Mouse (Mus musculus): ENCODE measurements around the gene Wasf3.

Gene Wasf3

DNA sequence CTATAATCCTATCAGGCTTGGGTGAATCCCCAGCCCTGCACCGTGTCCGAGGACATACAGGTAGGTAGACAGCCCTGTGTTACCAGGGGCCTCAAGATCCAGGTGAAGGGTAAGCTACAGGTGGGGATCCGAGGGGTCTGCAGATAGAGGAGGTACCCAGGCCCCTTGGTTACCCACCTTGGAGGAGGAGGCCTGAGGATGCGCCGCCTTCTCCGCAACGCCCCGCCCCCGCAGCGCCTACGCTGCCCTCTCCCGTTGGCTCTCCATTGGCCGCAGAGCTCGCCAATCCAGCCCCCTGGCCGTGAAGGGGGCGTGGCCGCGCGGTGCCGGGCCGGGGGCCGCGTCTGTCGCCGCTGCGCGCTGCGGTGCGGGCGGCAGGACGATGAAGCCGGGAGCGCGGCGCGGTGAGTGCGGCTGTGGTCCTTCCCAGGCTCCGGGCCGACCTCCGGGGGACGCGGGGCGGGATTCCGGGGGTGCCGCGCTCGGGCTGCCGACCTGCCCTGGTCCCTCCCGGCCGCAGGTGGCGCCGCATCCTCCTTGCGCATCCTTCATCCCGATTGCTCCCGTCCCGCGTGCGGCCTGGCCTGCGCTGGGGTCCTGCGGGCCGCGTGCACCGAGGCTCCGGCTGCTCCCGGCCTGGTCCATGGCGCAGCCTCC is at the start of gene Wasf3:
Gene Wasf3 (plus strand): TSS at position 51 of the 657 bp plus-strand sequence.
- peak; percentile 85 for DNase-seq (ENCODE audit: low read depth, low spot score)

- no peak for DNase-seq (ENCODE audit: low read depth, low spot score)
These were observed 46.7 kb upstream of the Wasf3 start for GRCm38 (mm10) chr5:146338064-146338463.

GRCm38 (mm10) chr5:146340037-146340436 is 44.7 kb upstream of the Wasf3 start:
- no peak for DNase-seq (ENCODE audit: low read depth, low spot score)

GRCm38 (mm10) chr5:146344911-146345686 is 39.7 kb upstream of the Wasf3 start:
- no peak for DNase-seq (ENCODE audit: low read depth, low spot score)

- DNase-seq (ENCODE audit: low read depth, low spot score) = no peak
These were observed 37.7 kb upstream of the Wasf3 start for GRCm38 (mm10) chr5:146347081-146347480.

GRCm38 (mm10) chr5:146349183-146349582 is 35.6 kb upstream of the Wasf3 start:
- no peak for DNase-seq (ENCODE audit: low read depth, low spot score)

DNA sequence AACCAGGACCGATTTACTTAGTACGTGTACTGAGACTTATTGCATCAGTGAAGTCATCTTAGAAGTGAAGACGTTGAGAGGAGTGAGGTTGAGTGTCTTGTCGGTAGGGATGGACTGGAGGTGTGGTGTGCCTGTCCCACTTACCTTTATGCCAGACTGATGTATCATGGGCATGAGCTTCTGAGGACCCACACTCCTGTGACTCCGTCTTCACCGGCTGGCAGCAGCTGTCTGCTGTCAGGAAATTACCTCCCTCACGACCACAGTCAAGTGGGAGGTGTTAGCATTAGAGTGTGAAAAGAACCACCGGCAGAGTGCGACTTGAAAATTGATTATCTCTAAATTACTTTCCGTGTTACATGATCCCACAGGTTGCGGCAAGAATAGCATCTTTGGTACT is 34.0 kb upstream of the Wasf3 start:
- DNase-seq (ENCODE audit: low read depth, low spot score) = no peak

GRCm38 (mm10) chr5:146352006-146352405 is 32.8 kb upstream of the Wasf3 start:
- DNase-seq (ENCODE audit: low read depth, low spot score) = no peak

DNA sequence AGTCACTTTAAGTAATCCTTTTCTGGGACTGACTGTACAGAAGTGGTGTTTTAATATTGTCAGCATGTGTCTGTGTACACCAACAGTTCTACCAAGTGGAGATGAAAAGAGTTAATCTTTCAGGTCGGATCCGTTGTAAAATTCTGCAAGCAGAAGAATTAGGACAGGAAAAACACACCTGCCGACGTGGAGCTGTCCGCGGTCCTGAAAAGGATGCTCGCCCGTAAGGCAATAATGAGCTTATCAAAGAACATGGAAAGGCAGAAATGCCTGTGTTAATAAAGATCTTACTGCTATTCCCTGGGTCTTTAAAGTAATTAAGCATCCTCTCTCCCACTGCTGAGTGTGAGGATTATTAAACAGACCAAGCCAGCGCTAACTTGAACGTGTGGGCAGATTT is 24.4 kb upstream of the Wasf3 start:
- DNase-seq (ENCODE audit: low read depth, low spot score) = no peak

- no peak for DNase-seq (ENCODE audit: low read depth, low spot score)
These were observed 22.1 kb upstream of the Wasf3 start for GRCm38 (mm10) chr5:146362711-146363110.

DNA sequence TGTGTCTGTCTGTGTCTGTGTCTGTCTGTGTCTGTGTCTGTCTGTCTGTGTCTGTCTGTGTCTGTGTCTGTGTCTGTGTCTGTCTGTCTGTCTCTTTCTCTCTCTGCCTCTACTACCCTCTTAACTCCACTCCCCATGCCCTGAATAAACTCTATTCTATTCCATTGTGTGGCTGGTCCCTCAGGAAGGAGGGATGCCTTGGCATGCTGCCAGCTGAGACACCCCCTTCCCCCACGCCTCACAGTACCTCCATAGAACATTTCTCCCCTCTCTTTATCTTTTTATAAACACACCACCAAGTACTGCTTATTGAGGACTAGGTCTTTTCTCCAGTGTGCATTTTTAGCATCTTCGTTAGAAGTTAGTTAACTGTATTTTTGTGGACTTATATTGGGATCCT is 16.4 kb upstream of the Wasf3 start:
- no peak for DNase-seq (ENCODE audit: low read depth, low spot score)

DNA sequence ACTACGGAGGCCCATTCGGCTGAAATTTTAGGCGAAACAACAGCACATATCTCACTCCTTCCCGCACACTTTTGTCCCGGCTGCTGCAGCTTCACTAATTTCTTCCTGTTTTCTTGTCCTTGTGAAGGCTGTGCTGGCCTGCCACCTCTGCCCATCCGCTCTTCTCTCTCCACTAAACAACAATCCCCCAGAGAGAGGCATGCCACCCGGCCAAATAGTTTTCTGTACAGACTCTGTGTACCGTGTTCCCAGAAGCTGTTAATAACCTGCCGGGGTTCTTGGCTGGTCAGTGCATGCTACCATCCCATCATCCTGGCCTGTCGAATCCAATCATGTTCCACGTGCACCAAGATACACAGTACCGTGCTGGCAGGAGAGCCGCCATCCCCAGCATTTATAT is 15.8 kb upstream of the Wasf3 start:
- no peak for DNase-seq (ENCODE audit: low read depth, low spot score)

- DNase-seq (ENCODE audit: low read depth, low spot score) = no peak
These were observed 14.0 kb upstream of the Wasf3 start for GRCm38 (mm10) chr5:146370794-146371193.

- no peak for DNase-seq (ENCODE audit: low read depth, low spot score)
These were observed 11.5 kb upstream of the Wasf3 start for GRCm38 (mm10) chr5:146373238-146373637.

DNA sequence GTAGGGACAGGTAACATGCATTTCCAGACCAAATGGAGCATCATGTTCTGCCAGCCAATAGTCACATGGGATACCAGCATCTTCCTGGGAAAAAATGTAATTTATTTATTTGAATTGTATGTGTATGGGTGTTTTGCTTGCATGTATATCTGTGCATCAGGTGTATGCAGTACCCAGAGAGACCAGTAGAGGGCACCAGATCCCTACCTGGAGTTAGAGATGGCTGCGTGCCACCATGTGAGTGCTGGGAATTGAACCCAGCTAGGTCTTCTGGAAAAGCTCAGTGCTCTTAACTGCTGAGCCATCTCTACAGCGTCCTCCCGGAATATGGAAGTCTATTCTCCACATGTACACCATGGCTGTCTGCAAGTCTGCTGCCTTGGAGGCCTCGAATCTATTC is 8.2 kb upstream of the Wasf3 start:
- no peak for DNase-seq (ENCODE audit: low read depth, low spot score)

DNA sequence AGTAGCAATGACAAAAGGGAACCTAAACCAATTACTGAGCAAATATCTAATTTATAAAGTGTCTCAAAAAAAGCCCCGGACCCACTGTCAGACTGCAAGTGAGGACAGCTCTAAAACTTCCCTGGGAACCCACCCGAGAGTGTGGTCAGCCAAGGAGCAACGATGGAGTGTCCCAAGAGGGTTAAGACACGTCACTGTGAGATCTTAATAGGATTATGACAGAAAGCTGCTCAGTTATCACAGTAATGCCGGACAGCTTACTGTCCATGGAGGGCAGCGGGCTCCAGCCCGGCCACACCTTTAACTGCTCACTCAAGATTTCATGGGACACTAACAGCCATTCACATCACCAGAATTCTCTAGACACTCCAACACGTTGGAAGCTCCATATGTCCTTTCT is 4.7 kb upstream of the Wasf3 start:
- peak; percentile 74 for DNase-seq (ENCODE audit: low read depth, low spot score)

DNA sequence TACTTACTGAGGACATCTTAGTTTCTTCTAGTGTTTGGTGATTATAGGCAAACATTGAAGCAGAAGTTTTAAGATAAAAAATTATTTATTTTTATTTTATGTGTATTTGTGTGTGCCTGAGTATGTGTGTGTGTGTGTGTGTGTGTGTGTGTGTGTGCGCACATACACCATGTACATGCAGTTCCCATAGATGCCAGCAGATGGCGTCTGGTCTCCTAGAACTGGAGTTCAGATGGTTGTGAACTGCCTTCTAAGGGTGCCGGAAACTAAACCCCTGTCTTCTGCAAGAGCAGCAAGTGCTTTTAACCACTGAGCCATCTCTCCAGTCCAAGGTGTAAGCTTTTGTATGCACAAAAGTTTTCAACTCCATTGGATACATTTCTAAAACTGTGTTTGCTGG is 2.5 kb upstream of the Wasf3 start:
- DNase-seq (ENCODE audit: low read depth, low spot score) = no peak

- no peak for DNase-seq (ENCODE audit: low read depth, low spot score)
These were observed 1.4 kb upstream of the Wasf3 start for GRCm38 (mm10) chr5:146383401-146383800.

GRCm38 (mm10) chr5:146385989-146386388 is 1.2 kb downstream of the Wasf3 start:
- no peak for DNase-seq (ENCODE audit: low read depth, low spot score)

DNA sequence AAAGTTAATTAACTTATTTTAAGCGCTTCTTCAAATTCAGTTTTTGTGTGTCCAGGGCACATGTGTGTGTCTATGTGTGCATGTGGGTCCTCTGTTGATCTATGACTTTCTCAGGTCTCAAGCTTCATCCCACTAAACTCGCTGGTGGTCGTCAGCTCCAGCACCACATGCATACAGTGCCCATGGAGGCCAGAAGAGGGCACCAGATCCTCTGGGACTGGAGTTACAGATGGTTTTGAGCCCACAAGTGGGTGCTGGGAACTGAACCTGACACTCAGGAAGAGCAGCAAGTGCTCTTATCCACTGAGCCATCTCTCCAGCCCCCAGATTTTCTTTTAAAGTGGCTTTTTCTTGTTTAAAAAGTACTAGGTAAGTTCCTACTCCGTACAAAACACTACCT is 2.1 kb downstream of the Wasf3 start:
- DNase-seq (ENCODE audit: low read depth, low spot score) = no peak

DNA sequence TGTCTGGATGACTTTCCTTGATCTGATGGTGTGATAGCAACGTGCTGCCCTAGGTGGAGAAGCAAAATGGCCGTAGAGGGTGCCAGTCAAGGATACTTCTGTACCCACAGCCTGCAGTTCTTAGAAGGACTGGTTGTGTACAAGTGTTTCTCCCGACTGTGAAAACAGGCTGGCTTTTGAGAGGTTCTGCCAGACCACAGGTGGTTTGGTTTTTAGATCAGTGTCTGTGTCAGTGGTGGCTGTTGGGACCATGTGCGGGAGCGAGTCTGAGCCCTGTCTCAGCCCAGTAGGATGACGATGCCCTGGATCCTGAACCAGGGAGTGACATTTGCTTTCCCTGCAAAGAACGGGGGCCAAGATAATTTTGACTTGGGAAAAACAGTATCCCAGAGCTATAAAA is 9.8 kb downstream of the Wasf3 start:
- DNase-seq (ENCODE audit: low read depth, low spot score) = no peak

- no peak for DNase-seq (ENCODE audit: low read depth, low spot score)
These were observed 12.5 kb downstream of the Wasf3 start for GRCm38 (mm10) chr5:146397253-146397652.

DNA sequence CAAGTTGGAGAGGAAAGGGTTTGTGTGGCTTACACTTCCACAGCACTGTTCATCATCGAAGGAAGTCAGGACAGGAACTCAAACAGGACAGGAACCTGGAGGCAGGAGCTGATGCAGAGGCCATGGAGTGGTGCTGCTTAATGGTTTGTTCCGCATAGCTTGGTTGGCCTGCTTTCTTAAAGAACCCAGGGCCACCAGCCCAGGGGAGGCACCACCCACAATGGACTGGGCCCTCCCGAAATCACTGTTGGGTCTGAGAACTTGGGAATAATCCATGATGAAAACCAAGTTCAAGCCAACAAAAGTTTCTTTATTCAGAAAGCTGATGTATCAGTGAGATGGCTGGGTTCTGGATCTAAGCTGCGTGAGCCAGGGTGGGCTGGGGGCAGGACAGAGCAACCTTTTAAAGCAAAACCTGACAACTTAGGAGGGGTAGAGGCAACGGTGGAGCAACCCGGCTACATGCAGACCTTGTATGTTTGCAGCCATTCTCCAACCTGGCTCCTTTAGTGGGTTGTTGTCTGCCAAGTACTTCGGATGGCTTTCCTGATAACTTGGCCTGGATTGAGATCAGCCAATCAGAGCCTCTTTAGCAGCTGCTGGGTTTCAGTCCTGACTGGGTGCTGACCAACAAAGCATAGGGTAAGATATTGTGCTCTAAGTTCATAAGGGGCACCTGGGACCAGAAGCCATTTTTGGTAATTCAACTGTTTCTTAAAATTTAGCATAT is 13.8 kb downstream of the Wasf3 start:
- no peak for DNase-seq (ENCODE audit: low read depth, low spot score)

All from retina, postnatal 7 days (tissue).